Mouse (Mus musculus) embryonic stem cell, embryonic (primary cell): ENCODE data around the gene Cenpa.

Experiments used
- CTCF ChIA-PET, 4 experiments: fragments of 300-600 bp in 2 of 4; fragments of 350-600 bp in 2 of 4; sonication (Branson Sonifier 250); formaldehyde crosslinking; loops; one replicate each; lab custom pipeline; 2022; ENCODE audit warnings: inconsistent platforms in 2 of 4; lab: Charles Lee
- POLR2A ChIA-PET, 4 experiments: fragments of 300-600 bp in 2 of 4; fragments of 350-600 bp in 2 of 4; sonication (Branson Sonifier 250); formaldehyde crosslinking; loops; one replicate each; lab custom pipeline; 2022; ENCODE audit warnings: antibody characterized with exemption in 4 of 4, inconsistent platforms in 1 of 4; lab: Charles Lee

The Cenpa gene

DNA sequence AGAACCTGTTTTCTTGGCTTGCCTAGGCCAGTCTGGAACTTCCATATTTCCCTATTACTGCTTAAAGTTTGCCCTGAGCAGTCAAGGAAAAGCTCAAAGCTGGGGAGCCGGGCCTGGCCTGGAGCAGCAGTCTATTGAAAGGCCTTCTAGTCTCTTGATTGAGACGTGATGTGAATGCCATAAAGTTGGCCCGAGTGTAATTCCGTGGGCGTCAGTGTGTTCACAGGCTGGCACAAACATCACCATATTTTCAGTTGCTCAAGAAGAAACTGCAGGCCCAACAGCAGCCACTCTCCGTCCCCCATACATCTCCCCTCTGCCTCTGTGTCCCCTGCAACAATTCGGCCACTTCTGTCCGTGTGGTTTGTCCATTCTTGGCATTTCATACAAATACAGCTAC, 55.4 kb downstream of the Cenpa start:
- POLR2A ChIA-PET: interaction anchor here in 1 of 4 experiments (2.8 kb wide), 1 partner anchor 10 kb away, joined by 9 read pairs; the partner anchor contains the start of gene Dpysl5
- CTCF ChIA-PET: interaction anchor here in 1 of 4 experiments (1.0 to 1.6 kb wide), 3 partner anchors 9 to 74 kb away, joined by 3 to 5 read pairs (median 3); no protein-coding TSS in a partner anchor
